Mouse (Mus musculus) kidney, postnatal 25 days (tissue): Measurements from ENCODE around the gene Asic3.

Source experiments
- DNase-seq, 2 experiments: peaks; one replicate each; pipeline ENCODE4 v3.0.0; 2021; ENCODE audit warnings: mixed read lengths in 2 of 2

The Asic3 gene

DNA sequence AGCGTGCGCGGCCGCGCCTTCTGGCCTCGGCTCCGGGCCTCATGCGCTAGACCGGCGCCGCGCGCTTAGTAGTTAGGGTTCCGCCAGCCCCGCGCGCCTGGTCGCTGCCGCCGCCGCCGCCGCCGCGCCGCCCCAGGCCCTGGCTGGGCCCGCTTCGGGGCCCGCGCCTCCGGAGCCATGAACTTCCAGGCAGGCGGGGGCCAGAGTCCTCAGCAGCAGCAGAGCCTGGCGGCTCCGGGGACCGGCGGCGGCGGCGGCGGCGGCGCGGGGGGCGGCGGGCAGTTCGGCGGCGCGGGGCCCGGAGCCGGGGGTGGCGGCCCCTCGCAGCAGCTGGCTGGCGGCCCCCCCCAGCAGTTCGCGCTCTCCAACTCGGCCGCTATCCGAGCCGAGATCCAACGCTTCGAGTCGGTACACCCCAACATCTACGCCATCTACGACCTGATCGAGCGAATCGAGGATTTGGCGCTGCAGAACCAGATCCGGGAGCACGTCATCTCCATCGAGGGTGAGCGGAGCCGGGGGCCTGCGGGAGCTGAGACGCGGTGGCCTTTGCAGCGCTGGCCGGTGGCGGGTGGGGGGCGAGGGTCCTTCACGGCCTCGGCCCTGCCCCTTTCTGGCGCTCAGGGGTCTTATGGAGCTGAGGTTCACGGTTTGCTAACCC lies 39.0 kb downstream of the Asic3 start, which contains the start of gene Agap3:
Agap3 (plus strand) TSS at position 148 of the 661 bp plus-strand sequence.
- DNase-seq, result peak; percentile 35 to 67

- DNase-seq, result no peak
These were observed 39.6 kb downstream of the Asic3 start for GRCm38 (mm10) chr5:24452691-24453233.

- DNase-seq, result no peak
These were observed 40.2 kb downstream of the Asic3 start for GRCm38 (mm10) chr5:24453283-24453984.

GRCm38 (mm10) chr5:24453985-24454303 lies 40.8 kb downstream of the Asic3 start:
- no peak for DNase-seq

DNA sequence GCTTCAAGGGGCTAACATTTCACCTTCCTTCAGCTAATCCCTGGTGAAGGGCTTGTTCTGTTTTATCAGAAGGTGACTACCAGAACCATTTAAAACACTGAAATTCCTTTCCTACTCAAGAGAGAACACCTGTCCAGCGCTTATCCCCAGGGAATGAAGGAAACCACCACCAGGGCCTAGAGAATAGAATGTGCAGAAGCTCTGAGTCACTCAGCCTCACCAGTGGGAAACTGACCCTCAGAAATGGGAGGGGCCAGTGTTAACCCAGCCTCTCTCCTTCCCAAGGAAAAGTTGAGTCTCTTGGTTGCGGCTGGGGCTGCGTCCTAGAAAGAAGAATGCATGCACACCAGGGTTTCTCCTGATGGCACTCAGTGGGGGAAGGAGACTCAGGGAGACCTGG lies 41.9 kb downstream of the Asic3 start:
- DNase-seq, result no peak

DNA sequence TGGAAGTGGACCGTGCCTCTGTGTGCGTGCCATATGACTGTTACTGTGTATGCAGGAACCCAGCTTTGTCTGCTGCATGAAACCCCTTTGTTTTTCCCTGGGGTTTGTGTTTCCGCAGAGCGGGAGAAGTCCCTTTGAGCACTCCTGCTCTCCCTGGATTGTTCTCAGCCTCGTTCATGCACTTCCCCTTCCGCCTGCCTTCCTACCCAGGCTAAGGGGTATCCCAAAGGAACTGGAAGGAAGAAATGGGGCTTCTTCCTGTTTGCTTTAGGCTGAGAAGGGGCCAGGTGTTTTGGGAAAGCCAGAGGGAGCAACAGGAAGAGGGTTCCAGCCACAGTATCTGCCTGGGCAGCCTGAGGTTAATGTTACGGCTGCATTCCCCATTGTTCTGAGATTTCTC lies 42.4 kb downstream of the Asic3 start:
- DNase-seq, result no peak

DNA sequence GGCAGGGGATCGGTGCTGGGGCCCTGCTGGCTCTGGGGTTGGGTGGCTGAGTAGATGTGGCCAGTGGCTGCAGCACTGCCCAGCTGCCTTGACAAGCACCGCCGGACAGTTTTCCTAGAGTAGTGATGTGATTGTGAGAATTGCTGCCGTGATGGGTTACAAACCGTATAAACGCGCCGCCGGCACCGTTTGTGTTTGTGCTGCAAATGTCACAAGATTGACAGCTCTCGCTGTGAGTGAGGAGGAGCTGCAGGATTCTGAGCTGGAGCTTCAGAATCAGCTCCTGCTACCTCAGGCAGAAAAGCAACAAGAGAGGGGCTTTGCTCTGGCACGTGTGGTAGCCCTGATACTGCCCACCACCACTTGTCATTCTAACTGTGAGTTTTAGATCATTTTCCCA lies 53.6 kb downstream of the Asic3 start:
- DNase-seq, result no peak
